Mouse (Mus musculus) kidney, adult 2 months (tissue): ENCODE data around the gene Shank2.

Source experiments
- CTCF ChIP-seq: fragments of 200-500 bp; conservative IDR thresholded peaks from 2 replicates; pipeline ENCODE4 v1.5.1; 2011; ENCODE audit warnings: low read depth, mild to moderate bottlenecking, control low read depth, low read length, moderate library complexity, mixed read lengths; ENCODE audit not compliant: insufficient read depth, insufficient read length
- POLR2A ChIP-seq: fragments of 200-500 bp; IDR thresholded peaks from one replicate; pipeline ENCODE4 v1.6.1; 2011; ENCODE audit warnings: low read depth, low read length, control low read depth

GRCm38 (mm10) chr7:144470545-144471059 is 468.9 kb downstream of the Shank2 start, which contains the start of gene Cttn:
- TF ChIP-seq CTCF (no peak), POLR2A (peak; percentile 59)
